Mouse (Mus musculus): ENCODE measurements at regions not wholly inside any gene's neighbourhood (a gene's known extent, or its start where the extent isn't known, plus 50 kb on each side); places are given as distances from the start of the nearest gene placed in this dataset.

GRCm38 (mm10) chr11:112592411-112593020 is 189.5 kb upstream of the Sox9 start:
- H3K4me1 ChIP-seq = peaks cover 6% of the 10 kb centered on the region
- H3K4me2 ChIP-seq = no peak overlapping the region
- H3K36me3 ChIP-seq = no peaks in the 10 kb centered on the region
- H3K27me3 ChIP-seq (replicated peaks) = no peaks in the 10 kb centered on the region
- no peak overlapping the region for H3K27ac ChIP-seq (replicated peaks)
- ATAC-seq (ENCODE audit: low FRiP score) = no peak
- 7% methylated on average over 6 of the region's 6 CpGs for WGBS
- no peak overlapping the region for H3K9ac ChIP-seq (replicated peaks)
- no peak overlapping the region for H3K4me3 ChIP-seq (replicated peaks)
- H3K9me3 ChIP-seq (replicated peaks) = no peaks in the 10 kb centered on the region

- Histone ChIP-seq H3K36me3 (no peaks in the 10 kb centered on the region), H3K4me1 (peaks cover 6% of the 10 kb centered on the region), H3K27ac (replicated peaks) (no peak overlapping the region), H3K9ac (replicated peaks) (no peak overlapping the region), H3K27me3 (replicated peaks) (no peaks in the 10 kb centered on the region), H3K4me3 (replicated peaks) (no peak overlapping the region), H3K4me2 (no peak overlapping the region), H3K9me3 (replicated peaks) (no peaks in the 10 kb centered on the region)
- no peak for ATAC-seq (ENCODE audit: low FRiP score)
- WGBS = 40% methylated on average over 10 of the region's 10 CpGs
Measured at GRCm38 (mm10) chr11:112593821-112594220, 188.2 kb upstream of the Sox9 start.

DNA sequence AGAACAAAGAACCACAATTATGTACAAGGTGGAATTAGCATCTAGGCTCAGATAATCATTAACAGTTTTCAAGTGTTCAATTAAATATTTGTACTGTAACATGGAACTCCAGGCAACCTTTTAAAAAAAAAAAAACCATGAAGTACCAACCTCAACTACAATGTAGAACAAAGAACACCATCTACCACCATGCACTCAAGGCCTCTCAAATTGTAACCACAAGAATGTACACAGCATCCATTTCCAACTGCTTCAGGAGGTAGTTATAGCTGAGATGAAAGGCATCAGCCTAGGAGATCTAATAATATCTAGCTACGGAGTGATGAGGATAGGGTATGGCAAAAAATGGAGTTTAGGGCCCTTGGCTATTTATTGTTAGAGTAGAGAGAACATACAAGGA is 174.7 kb upstream of the Sox9 start:
- Histone ChIP-seq H3K9me3 (replicated peaks) (no peaks in the 10 kb centered on the region), H3K4me2 (no peak overlapping the region), H3K4me3 (replicated peaks) (no peak overlapping the region), H3K4me1 (no peaks in the 10 kb centered on the region), H3K27me3 (replicated peaks) (no peaks in the 10 kb centered on the region), H3K9ac (replicated peaks) (no peak overlapping the region), H3K36me3 (no peaks in the 10 kb centered on the region), H3K27ac (replicated peaks) (no peak overlapping the region)
- 90% methylated on average over 1 of the region's 1 CpGs for WGBS
- no peak for ATAC-seq (ENCODE audit: low FRiP score)

DNA sequence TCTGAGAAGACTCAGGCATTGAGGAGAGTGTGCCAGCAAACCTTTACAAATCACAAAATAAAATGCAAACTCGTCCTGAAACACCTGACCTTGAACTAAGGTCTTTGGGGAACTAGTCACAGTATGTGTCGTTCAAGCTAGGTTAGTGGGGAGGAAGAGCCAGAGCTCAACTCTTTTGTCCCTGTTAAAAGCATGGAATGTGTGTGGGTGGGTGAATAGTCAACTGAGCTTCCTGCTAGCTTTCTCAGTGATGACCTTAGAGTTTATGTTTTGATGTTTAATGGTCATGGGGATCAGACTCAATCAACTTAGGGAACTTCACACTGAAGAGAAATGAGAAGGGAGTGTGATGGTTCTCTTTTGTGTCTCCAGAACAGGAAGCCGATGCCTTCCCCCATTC is 172.7 kb upstream of the Sox9 start:
- Histone ChIP-seq H3K9ac (replicated peaks) (no peak overlapping the region), H3K27ac (replicated peaks) (no peak overlapping the region), H3K4me3 (replicated peaks) (no peak overlapping the region), H3K4me2 (no peak overlapping the region), H3K27me3 (replicated peaks) (no peaks in the 10 kb centered on the region), H3K36me3 (no peaks in the 10 kb centered on the region), H3K9me3 (replicated peaks) (no peaks in the 10 kb centered on the region), H3K4me1 (no peaks in the 10 kb centered on the region)
- ATAC-seq (ENCODE audit: low FRiP score) = no peak
- 66% methylated on average over 3 of the region's 3 CpGs for WGBS

GRCm38 (mm10) chr11:112611073-112611472 is 171.0 kb upstream of the Sox9 start:
- H3K9ac ChIP-seq (replicated peaks) = no peak overlapping the region
- H3K36me3 ChIP-seq = no peaks in the 10 kb centered on the region
- 79% methylated on average over 11 of the region's 11 CpGs for WGBS
- no peak overlapping the region for H3K4me3 ChIP-seq (replicated peaks)
- H3K9me3 ChIP-seq (replicated peaks) = no peaks in the 10 kb centered on the region
- H3K27ac ChIP-seq (replicated peaks) = no peak overlapping the region
- no peak for ATAC-seq (ENCODE audit: low FRiP score)
- H3K27me3 ChIP-seq (replicated peaks) = no peaks in the 10 kb centered on the region
- H3K4me1 ChIP-seq = no peaks in the 10 kb centered on the region
- H3K4me2 ChIP-seq = no peak overlapping the region

DNA sequence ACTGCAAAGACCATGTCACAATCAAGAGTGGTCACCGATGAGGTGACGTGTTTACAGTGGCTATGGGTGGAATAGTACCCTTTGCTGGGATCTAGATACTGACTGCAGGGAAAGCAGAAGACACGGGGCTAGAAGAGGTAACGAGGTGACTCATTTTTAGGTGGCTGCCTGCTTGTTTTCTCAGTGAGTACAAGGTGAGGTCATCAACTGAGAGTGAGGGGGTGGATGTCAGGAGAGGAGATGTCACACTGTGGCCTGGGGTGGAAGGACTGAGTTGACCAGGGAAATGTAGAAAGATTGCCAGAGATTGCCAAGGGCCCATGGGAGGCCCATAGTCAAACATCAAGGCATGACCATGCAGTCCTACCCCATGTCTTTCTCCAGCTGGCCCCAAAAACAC is 166.4 kb upstream of the Sox9 start:
- H3K4me3 ChIP-seq (replicated peaks) = no peak overlapping the region
- H3K4me2 ChIP-seq = no peak overlapping the region
- ATAC-seq (ENCODE audit: low FRiP score) = no peak
- no peak overlapping the region for H3K9ac ChIP-seq (replicated peaks)
- no peak overlapping the region for H3K27ac ChIP-seq (replicated peaks)
- peaks cover 1% of the 10 kb centered on the region for H3K4me1 ChIP-seq
- no peaks in the 10 kb centered on the region for H3K9me3 ChIP-seq (replicated peaks)
- 96% methylated on average over 4 of the region's 4 CpGs for WGBS
- H3K27me3 ChIP-seq (replicated peaks) = no peaks in the 10 kb centered on the region
- H3K36me3 ChIP-seq = no peaks in the 10 kb centered on the region

DNA sequence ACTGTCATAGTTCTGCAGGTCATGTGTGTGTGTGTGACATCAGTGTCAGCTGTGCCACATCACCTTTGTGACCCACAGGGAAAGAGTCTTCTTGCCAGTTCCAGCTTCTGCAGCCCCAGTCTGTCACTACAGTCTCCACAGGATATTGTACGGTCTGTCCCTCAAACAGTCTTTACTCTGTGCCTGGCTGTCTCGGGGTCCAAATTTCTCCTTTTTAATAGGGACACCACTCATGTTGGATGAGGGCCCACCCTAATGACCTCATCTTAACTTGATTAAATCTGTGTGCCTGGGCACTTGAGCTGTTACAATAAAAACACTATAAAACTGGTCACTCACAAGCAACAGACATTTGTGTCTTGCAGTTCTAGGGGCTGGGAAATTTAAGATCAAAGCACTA is 165.1 kb upstream of the Sox9 start:
- ATAC-seq (ENCODE audit: low FRiP score) = no peak
- WGBS = 81% methylated on average over 2 of the region's 2 CpGs
- no peaks in the 10 kb centered on the region for H3K36me3 ChIP-seq
- H3K9ac ChIP-seq (replicated peaks) = no peak overlapping the region
- no peak overlapping the region for H3K4me2 ChIP-seq
- H3K27me3 ChIP-seq (replicated peaks) = no peaks in the 10 kb centered on the region; the same call in 1 of the 2 replicates
- H3K4me1 ChIP-seq = peaks cover 11% of the 10 kb centered on the region
- H3K9me3 ChIP-seq (replicated peaks) = no peaks in the 10 kb centered on the region
- H3K4me3 ChIP-seq (replicated peaks) = no peak overlapping the region
- no peak overlapping the region for H3K27ac ChIP-seq (replicated peaks)

- no peaks in the 10 kb centered on the region for H3K36me3 ChIP-seq
Measured at GRCm38 (mm10) chr11:112620916-112621315, 161.1 kb upstream of the Sox9 start.

DNA sequence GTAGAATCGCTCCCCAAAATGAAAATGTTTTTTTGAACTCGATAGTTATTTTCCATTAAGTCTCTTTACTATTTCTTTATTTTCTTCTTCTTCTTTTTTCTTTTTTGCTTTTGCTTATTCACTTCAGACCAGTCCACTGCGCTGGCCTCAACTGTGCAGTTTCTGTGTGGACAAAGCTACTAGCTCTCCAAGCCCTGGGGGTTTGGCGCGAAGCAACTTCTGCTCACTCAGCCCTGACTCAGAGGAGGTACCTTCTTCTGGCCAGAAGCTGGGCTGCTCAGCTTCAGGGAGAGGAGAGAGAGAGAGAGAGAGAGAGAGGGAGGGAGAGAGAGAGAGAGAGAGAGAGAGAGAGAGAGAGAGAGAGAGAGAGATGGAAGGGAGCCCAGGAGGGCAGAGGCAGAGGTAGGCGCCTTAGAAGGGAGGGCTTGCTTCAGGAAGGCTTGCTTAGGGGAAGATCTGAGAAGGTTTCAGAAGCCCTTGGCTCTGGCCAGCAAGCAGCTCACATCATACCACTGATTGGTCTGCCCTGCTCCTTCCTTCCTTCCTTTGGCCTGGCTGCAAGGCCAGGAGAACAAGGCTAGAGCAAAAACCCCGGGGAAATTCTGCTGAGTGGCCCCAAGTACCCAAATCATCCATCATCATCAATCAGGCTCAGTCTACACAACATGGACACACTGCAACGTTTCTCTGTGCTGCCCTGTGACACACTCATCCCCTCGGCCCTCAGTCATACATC is 160.5 kb upstream of the Sox9 start:
- Histone ChIP-seq H3K9ac (replicated peaks) (no peak overlapping the region), H3K27ac (replicated peaks) (no peak overlapping the region), H3K4me2 (peak overlapping the region; percentile 37), H3K36me3 (no peaks in the 10 kb centered on the region), H3K4me1 (peaks cover 11% of the 10 kb centered on the region), H3K4me3 (replicated peaks) (no peak overlapping the region), H3K27me3 (replicated peaks) (no peaks in the 10 kb centered on the region; the same call in 1 of the 2 replicates), H3K9me3 (replicated peaks) (no peaks in the 10 kb centered on the region)
- 60% methylated on average over 9 of the region's 9 CpGs for WGBS
- ATAC-seq (ENCODE audit: low FRiP score) = no peak

More at GRCm38 (mm10) chr11:112620916-112621315, 161.1 kb upstream of the Sox9 start:
- Histone ChIP-seq H3K27me3 (replicated peaks) (no peaks in the 10 kb centered on the region; the same call in 1 of the 2 replicates), H3K4me3 (replicated peaks) (no peak overlapping the region; the same call in 1 of the 2 replicates), H3K4me2 (peak overlapping the region; percentile 37), H3K9me3 (replicated peaks) (no peaks in the 10 kb centered on the region), H3K4me1 (peaks cover 11% of the 10 kb centered on the region), H3K27ac (replicated peaks) (no peak overlapping the region), H3K9ac (replicated peaks) (0 out of 2 replicates have a peak overlapping the region, but pooled peaks have one; percentile 1)
- WGBS = 12% methylated on average over 12 of the region's 12 CpGs
- ATAC-seq (ENCODE audit: low FRiP score) = no peak

GRCm38 (mm10) chr11:112649298-112649697 is 132.7 kb upstream of the Sox9 start:
- WGBS = 44% methylated on average over 9 of the region's 9 CpGs
- H3K27me3 ChIP-seq (replicated peaks) = no peaks in the 10 kb centered on the region

DNA sequence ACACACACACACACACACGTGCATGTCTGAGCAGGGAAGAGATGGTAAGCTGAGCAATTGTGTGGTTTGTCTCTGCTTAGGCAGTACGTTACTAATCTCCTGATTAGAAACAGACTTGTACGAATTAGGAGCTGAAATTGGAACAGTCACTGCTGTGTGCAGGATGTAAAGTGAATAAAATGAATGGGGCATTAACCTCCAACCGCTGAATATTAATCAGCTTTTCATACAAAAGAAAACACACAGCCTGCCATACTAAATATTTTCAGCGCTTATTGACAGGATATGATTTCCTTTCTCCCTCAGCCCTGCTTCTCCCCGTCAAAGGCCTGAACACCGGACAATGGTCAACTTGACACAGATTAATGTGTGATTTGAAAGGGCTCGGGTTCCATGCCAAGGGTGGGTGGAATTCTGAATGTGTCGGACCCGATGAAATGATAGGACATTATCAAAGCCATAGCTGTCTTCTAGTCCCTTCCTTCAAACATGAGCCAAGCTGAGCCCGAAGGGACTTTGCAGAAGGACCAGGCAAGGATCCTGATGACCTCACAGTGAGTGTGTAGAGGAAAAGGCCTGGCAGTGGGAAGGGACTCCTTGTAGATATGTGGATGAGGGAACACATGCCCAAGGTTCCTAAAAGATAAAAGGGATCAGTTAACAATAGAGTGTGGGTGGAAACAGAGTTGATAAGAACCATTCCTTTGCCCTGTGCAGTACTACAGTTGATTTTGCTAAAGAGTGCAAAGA is 124.4 kb upstream of the Sox9 start:
- no peak overlapping the region for H3K27ac ChIP-seq (replicated peaks)
- no peaks in the 10 kb centered on the region for H3K27me3 ChIP-seq (replicated peaks)
- H3K4me2 ChIP-seq = no peak overlapping the region
- no peak for ATAC-seq (ENCODE audit: low FRiP score)
- no peaks in the 10 kb centered on the region for H3K9me3 ChIP-seq (replicated peaks)
- no peaks in the 10 kb centered on the region for H3K4me1 ChIP-seq
- no peaks in the 10 kb centered on the region for H3K36me3 ChIP-seq
- 48% methylated on average over 11 of the region's 11 CpGs for WGBS
- H3K9ac ChIP-seq (replicated peaks) = no peak overlapping the region
- no peak overlapping the region for H3K4me3 ChIP-seq (replicated peaks)

More at GRCm38 (mm10) chr11:112649298-112649697, 132.7 kb upstream of the Sox9 start:
- H3K9ac ChIP-seq (replicated peaks) = no peak overlapping the region
- H3K4me2 ChIP-seq = no peak overlapping the region
- no peak overlapping the region for H3K27ac ChIP-seq (replicated peaks)
- H3K36me3 ChIP-seq = no peaks in the 10 kb centered on the region
- no peak overlapping the region for H3K4me3 ChIP-seq (replicated peaks)
- no peak for ATAC-seq (ENCODE audit: low FRiP score)
- H3K4me1 ChIP-seq = no peaks in the 10 kb centered on the region
- no peaks in the 10 kb centered on the region for H3K9me3 ChIP-seq (replicated peaks)

GRCm38 (mm10) chr11:112659911-112660310 is 122.1 kb upstream of the Sox9 start:
- no peaks in the 10 kb centered on the region for H3K36me3 ChIP-seq
- H3K27ac ChIP-seq (replicated peaks) = no peak overlapping the region
- no peak for ATAC-seq (ENCODE audit: low FRiP score)
- H3K9me3 ChIP-seq (replicated peaks) = no peaks in the 10 kb centered on the region
- no peaks in the 10 kb centered on the region for H3K27me3 ChIP-seq (replicated peaks)
- WGBS = 78% methylated on average over 3 of the region's 3 CpGs
- H3K4me2 ChIP-seq = no peak overlapping the region
- H3K4me1 ChIP-seq = no peaks in the 10 kb centered on the region
- H3K9ac ChIP-seq (replicated peaks) = no peak overlapping the region
- no peak overlapping the region for H3K4me3 ChIP-seq (replicated peaks)

Data from neural tube, embryonic 15.5 days (tissue).